Mouse (Mus musculus) limb, embryonic 14.5 days (tissue): Measurements from ENCODE around the gene Nrbf2. TPM values are rescaled to one million over a fixed set of nuclear protein-coding genes. Genes with fewer than 3 reads are reported as not detected.

ENCODE experiments used
- ATAC-seq: fragments of 200-750 bp; cut with Nextera tagmentation; 2 replicates; pipeline ENCODE4 v1.8.0; 2017; ENCODE audit warnings: low read depth, moderate number of reproducible peaks, moderate TSS enrichment; ENCODE audit not compliant: low FRiP score
- DNase-seq: peaks from one replicate; pipeline ENCODE4 v3.0.0-alpha.2; 2015; ENCODE audit warnings: low spot score
- H3K27ac ChIP-seq: fragments of 300-500 bp; sonication (generic); replicated peaks from 2 replicates; pipeline ENCODE4 v1.5.1; 2014; ENCODE audit warnings: low read depth, mild to moderate bottlenecking, low read length, moderate library complexity, mixed read lengths
- H3K27me3 ChIP-seq: fragments of 300-500 bp; sonication (generic); 2 replicates; pipeline ENCODE4 v1.6.1; 2014; ENCODE audit warnings: low read length, mixed read lengths; ENCODE audit not compliant: control insufficient read depth, insufficient read depth
- H3K36me3 ChIP-seq: fragments of 300-500 bp; sonication (generic); 2 replicates; pipeline ENCODE4 v1.6.1; 2014; ENCODE audit warnings: mild to moderate bottlenecking, low read length, moderate library complexity, mixed read lengths; ENCODE audit not compliant: control insufficient read depth, insufficient read depth
- H3K4me1 ChIP-seq: fragments of 300-500 bp; sonication (generic); 2 replicates; pipeline ENCODE4 v1.6.1; 2014; ENCODE audit warnings: antibody characterized with exemption, low read length, mixed read lengths; ENCODE audit not compliant: control insufficient read depth, insufficient read depth
- H3K4me2 ChIP-seq: fragments of 300-500 bp; sonication (generic); replicated peaks from 2 replicates; pipeline ENCODE4 v1.6.1; 2014; ENCODE audit warnings: low read depth, mild to moderate bottlenecking, low read length, moderate library complexity; ENCODE audit not compliant: severe bottlenecking
- H3K4me3 ChIP-seq: fragments of 300-500 bp; sonication (generic); replicated peaks from 2 replicates; pipeline ENCODE4 v1.5.1; 2014; ENCODE audit warnings: low read length
- H3K9ac ChIP-seq: fragments of 300-500 bp; sonication (generic); 2 replicates; pipeline ENCODE4 v1.6.1; 2014; ENCODE audit warnings: mild to moderate bottlenecking, low read depth, low read length, moderate library complexity; ENCODE audit not compliant: severe bottlenecking
- H3K9me3 ChIP-seq: fragments of 300-500 bp; sonication (generic); 2 replicates; pipeline ENCODE4 v1.6.1; 2016; ENCODE audit warnings: low read length; ENCODE audit not compliant: control insufficient read depth
- POLR2A ChIP-seq: fragments of 200-500 bp; IDR thresholded peaks from 2 replicates; pipeline ENCODE4 v1.8.0; 2012; ENCODE audit warnings: inconsistent platforms, mild to moderate bottlenecking, moderate library complexity, borderline replicate concordance; ENCODE audit not compliant: insufficient read depth, insufficient read length; ENCODE audit errors: extremely low read depth
- WGBS: fragments of 180-500 bp; shearing (Covaris S2); extraction: QIAGEN DNeasy Blood & Tissue Kit; methylation state at CpG from one replicate; pipeline ENCODE4 v1.1.7; 2014; 5-methylcytosine and 5-hydroxymethylcytosine counted together
- polyA plus RNA-seq, 2 experiments: library from polyadenylated mRNA; depleted of rRNA in 1 of 2; stranded (reverse) in 1 of 2; unstranded in 1 of 2; fragments of >200 nt; fragmentation: Nextera tagmentation in 1 of 2; extraction: Ambion mirVana in 1 of 2; gene quantifications; 2 replicates each; pipeline versions ENCODE4 v1.2.1 to v1.2.3; 2012 to 2014

Nrbf2 gene
- polyA plus RNA-seq, 2 experiments: 16.8 to 38.7 TPM

GRCm38 (mm10) chr10:67250846-67251245, 34.3 kb downstream of the Nrbf2 start:
- no peak for ATAC-seq
- Histone ChIP-seq H3K27me3 (no peaks in the 10 kb centered on the region), H3K9me3 (no peaks in the 10 kb centered on the region), H3K4me1 (no peaks in the 10 kb centered on the region), H3K9ac (no peak overlapping the region), H3K4me2 (no peak overlapping the region), H3K4me3 (no peak overlapping the region), H3K36me3 (peaks cover 81% of the 10 kb centered on the region), H3K27ac (no peak overlapping the region)
- no peak for DNase-seq
- WGBS: 89% methylated on average over 6 of the region's 6 CpGs
- no peak for TF ChIP-seq POLR2A

- Histone ChIP-seq H3K27ac (0 out of 2 replicates have a peak overlapping the region, but pooled peaks have one; percentile 38), H3K4me3 (no peak overlapping the region), H3K36me3 (peaks cover 86% of the 10 kb centered on the region), H3K4me1 (no peaks in the 10 kb centered on the region), H3K4me2 (no peak overlapping the region), H3K9ac (no peak overlapping the region), H3K27me3 (no peaks in the 10 kb centered on the region), H3K9me3 (no peaks in the 10 kb centered on the region)
- 79% methylated on average over 2 of the region's 2 CpGs for WGBS
- peak; percentile 18 for DNase-seq
- ATAC-seq: no peak
- TF ChIP-seq POLR2A: no peak
These were observed 35.6 kb downstream of the Nrbf2 start for GRCm38 (mm10) chr10:67249486-67249885.

- no peak for TF ChIP-seq POLR2A
- no peak overlapping the region for H3K4me2 ChIP-seq
- no peaks in the 10 kb centered on the region for H3K9me3 ChIP-seq
- no peak for DNase-seq
- H3K4me3 ChIP-seq: no peak overlapping the region
- H3K27me3 ChIP-seq: no peaks in the 10 kb centered on the region
- H3K9ac ChIP-seq: no peak overlapping the region
- H3K36me3 ChIP-seq: peaks cover 75% of the 10 kb centered on the region
- no peak for ATAC-seq
- no peak overlapping the region for H3K27ac ChIP-seq
- no peaks in the 10 kb centered on the region for H3K4me1 ChIP-seq
- WGBS: 90% methylated on average over 4 of the region's 4 CpGs
These were observed 38.0 kb downstream of the Nrbf2 start for GRCm38 (mm10) chr10:67247145-67247544.

- ATAC-seq (no peak), DNase-seq (no peak)
- H3K4me2 ChIP-seq: no peak overlapping the region
- no peaks in the 10 kb centered on the region for H3K27me3 ChIP-seq
- WGBS: 57% methylated on average over 6 of the region's 6 CpGs
- H3K9ac ChIP-seq: no peak overlapping the region
- H3K4me1 ChIP-seq: peaks cover 3% of the 10 kb centered on the region; the same call in 1 of the 2 replicates
- no peak for TF ChIP-seq POLR2A
- peaks cover 74% of the 10 kb centered on the region for H3K36me3 ChIP-seq
- no peaks in the 10 kb centered on the region for H3K9me3 ChIP-seq
- H3K27ac ChIP-seq: no peak overlapping the region
- H3K4me3 ChIP-seq: no peak overlapping the region
These were observed 54.7 kb downstream of the Nrbf2 start for GRCm38 (mm10) chr10:67230439-67230838.

DNA sequence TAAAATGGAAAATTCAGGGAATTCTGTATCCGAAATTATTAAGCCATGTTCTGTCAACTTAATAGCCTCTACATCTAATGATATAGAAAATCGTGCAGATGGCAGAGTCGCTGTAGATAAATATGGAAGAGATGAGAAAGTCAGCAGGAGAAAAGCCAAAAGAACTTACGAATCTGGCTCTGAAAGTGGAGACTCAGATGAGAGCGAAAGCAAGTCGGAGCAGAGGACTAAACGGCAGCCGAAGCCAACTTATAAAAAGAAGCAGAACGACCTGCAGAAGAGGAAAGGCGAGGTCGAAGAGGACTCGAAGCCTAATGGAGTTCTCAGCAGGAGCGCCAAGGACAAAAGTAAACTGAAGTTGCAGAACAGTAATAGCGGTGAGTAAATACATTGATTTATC, 58.6 kb downstream of the Nrbf2 start:
- ATAC-seq (no peak), DNase-seq (no peak)
- Histone ChIP-seq H3K9ac (no peak overlapping the region), H3K4me3 (no peak overlapping the region), H3K9me3 (no peaks in the 10 kb centered on the region), H3K36me3 (peaks cover 54% of the 10 kb centered on the region), H3K27me3 (no peaks in the 10 kb centered on the region), H3K4me1 (peaks cover 5% of the 10 kb centered on the region; the same call in 1 of the 2 replicates), H3K27ac (peak overlapping the region; percentile 61), H3K4me2 (no peak overlapping the region)
- TF ChIP-seq POLR2A: no peak
- WGBS: 83% methylated on average over 14 of the region's 14 CpGs

DNA sequence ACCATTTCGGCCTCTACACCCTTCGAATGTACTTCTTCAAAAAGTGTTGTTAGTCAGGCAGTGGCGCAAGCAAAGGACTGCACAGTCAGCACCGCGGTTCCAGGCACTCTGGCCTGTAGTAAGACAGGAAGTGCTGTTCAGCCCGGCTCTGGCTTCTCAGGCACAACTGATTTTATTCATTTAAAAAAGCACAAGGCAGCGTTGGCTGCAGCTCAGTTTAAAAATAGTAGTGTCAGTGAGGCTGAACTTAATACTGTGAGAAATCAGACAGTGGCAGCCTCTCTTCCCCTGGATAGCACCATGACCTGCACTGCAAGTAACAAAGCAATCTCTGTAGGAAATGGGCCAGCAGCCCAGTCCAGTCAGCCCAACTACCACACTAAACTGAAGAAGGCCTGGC, 59.0 kb downstream of the Nrbf2 start:
- H3K27me3 ChIP-seq: no peaks in the 10 kb centered on the region
- no peak overlapping the region for H3K4me2 ChIP-seq
- H3K9ac ChIP-seq: no peak overlapping the region
- no peak for TF ChIP-seq POLR2A
- DNase-seq: peak; percentile 35
- H3K9me3 ChIP-seq: no peaks in the 10 kb centered on the region
- 0 out of 2 replicates have a peak, but pooled peaks have one; percentile 47 for ATAC-seq
- peak overlapping the region; percentile 61 for H3K27ac ChIP-seq
- H3K36me3 ChIP-seq: peaks cover 54% of the 10 kb centered on the region
- WGBS: 76% methylated on average over 7 of the region's 7 CpGs
- peaks cover 5% of the 10 kb centered on the region; the same call in 1 of the 2 replicates for H3K4me1 ChIP-seq
- H3K4me3 ChIP-seq: no peak overlapping the region
